Mouse (Mus musculus) midbrain, embryonic 10.5 days (tissue): ENCODE results near the gene Cep72. TPM values are rescaled to one million over a fixed set of nuclear protein-coding genes. Genes with fewer than 3 reads are reported as not detected.
A peak's percentile ranks its signal among the peaks of the same experiment; 100 is the strongest.

Experiments used
- DNase-seq: peaks from one replicate; pipeline ENCODE4 v3.0.0-alpha.2; 2017; ENCODE audit warnings: low spot score
- H3K27ac ChIP-seq: fragments of 300-500 bp; sonication (generic); replicated peaks from 2 replicates; pipeline ENCODE4 v1.5.1; 2016; ENCODE audit warnings: mild to moderate bottlenecking
- H3K27me3 ChIP-seq: fragments of 300-500 bp; sonication (generic); 2 replicates; pipeline ENCODE4 v1.6.1; 2016; ENCODE audit warnings: low read depth, mild to moderate bottlenecking; ENCODE audit not compliant: poor library complexity, severe bottlenecking
- H3K36me3 ChIP-seq: fragments of 300-500 bp; sonication (generic); 2 replicates; pipeline ENCODE4 v1.6.1; 2016; ENCODE audit warnings: mild to moderate bottlenecking, moderate library complexity
- H3K4me1 ChIP-seq: fragments of 300-500 bp; sonication (generic); 2 replicates; pipeline ENCODE4 v1.6.1; 2016
- H3K4me3 ChIP-seq: fragments of 300-500 bp; sonication (generic); 2 replicates; pipeline ENCODE4 v1.5.1; 2016; ENCODE audit warnings: mild to moderate bottlenecking, moderate library complexity
- H3K9me3 ChIP-seq: fragments of 300-500 bp; sonication (generic); replicated peaks from 2 replicates; pipeline ENCODE4 v1.6.1; 2016; ENCODE audit warnings: mild to moderate bottlenecking
- WGBS: fragments of 180-500 bp; shearing (Covaris S2); methylation state at CpG from one replicate; pipeline ENCODE4 v1.1.7; 2016; 5-methylcytosine and 5-hydroxymethylcytosine counted together
- polyA plus RNA-seq: library from polyadenylated mRNA; unstranded; fragments of >200 nt; fragmentation: Nextera tagmentation; extraction: Ambion mirVana; gene quantifications from 2 replicates; pipeline ENCODE4 v1.2.1, GENCODE M21; 2016

Gene Cep72
- polyA plus RNA-seq, 1 experiment from 2014 or later, result 22.5 TPM

DNA sequence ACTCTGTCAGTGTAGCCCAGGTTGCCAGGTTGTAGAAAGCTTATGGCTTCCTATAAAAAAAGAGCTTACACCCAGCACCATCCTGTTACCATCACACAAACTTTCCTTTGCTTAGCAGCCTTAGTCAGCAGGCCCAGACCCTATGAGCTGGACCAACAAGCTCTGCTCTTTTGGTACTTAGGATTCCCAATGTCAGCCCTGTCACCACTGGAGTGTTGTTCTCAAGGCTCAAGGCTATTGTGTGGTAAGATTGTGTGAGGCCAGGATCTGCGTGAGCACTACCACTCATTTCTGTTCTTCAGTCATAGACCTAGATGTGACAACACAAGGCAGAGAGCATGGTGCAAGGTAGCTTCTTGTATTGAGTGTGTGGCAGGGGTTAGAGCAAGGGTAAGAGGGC is 4.5 kb upstream of the Cep72 start:
- 78% methylated on average over 1 of the region's 1 CpGs for WGBS
- DNase-seq, result no peak
- Histone ChIP-seq H3K4me1 (no peaks in the 10 kb centered on the region), H3K36me3 (no peaks in the 10 kb centered on the region), H3K27me3 (no peaks in the 10 kb centered on the region), H3K9me3 (no peaks in the 10 kb centered on the region), H3K27ac (no peak overlapping the region), H3K4me3 (no peak overlapping the region)

GRCm38 (mm10) chr13:74063340-74064050 is 1.4 kb upstream of the Cep72 start:
- Histone ChIP-seq H3K27me3 (no peaks in the 10 kb centered on the region), H3K9me3 (no peaks in the 10 kb centered on the region), H3K4me1 (peaks cover 8% of the 10 kb centered on the region), H3K36me3 (no peaks in the 10 kb centered on the region; the same call in 1 of the 2 replicates), H3K27ac (no peak overlapping the region), H3K4me3 (no peak overlapping the region)
- no peak for DNase-seq
- WGBS, result 87% methylated on average over 1 of the region's 1 CpGs

DNA sequence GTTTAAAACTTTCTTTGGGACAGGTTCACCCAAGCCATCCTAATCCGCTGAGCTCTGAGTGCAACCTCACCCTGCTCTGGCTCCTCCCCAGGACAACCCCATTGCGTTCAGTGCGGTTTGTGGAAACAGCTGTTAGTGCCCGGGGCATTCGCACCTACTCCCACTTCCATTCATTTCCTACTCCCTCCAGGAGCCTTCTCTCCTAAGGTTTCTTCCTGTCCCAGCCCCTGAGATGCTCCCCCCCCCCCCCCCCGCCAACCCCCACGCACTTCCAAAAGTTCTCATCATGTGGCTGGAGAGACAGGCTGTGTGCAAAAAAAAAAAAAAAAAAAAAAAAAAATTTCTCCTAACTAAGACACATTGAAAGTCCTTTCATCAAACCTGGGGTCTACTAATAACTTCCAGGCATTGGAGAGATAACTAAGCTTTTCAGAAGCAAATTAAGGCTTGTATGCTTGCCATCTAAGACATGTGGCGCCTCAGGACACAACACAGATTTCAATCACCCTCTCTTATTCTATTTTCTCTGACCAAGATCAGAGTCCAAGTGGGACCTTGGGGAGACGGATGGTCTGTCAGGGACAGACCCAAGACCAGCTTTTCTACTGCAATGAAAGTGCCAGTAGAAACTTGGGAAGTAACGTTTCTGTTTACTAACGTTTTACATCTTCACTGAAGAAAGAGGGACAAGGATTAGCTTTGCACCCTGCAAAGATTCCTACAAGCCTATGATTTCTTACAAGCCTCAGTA is 454 bp upstream of the Cep72 start:
- Histone ChIP-seq H3K27ac (peak overlapping the region; percentile 97), H3K9me3 (no peaks in the 10 kb centered on the region), H3K36me3 (peaks cover 8% of the 10 kb centered on the region), H3K27me3 (no peaks in the 10 kb centered on the region), H3K4me3 (peak overlapping the region; percentile 75), H3K4me1 (peaks cover 8% of the 10 kb centered on the region)
- no peak for DNase-seq
- WGBS, result 30% methylated on average over 11 of the region's 11 CpGs

GRCm38 (mm10) chr13:74058081-74058480 is 4.0 kb downstream of the Cep72 start:
- H3K27ac ChIP-seq, result no peak overlapping the region
- no peaks in the 10 kb centered on the region for H3K9me3 ChIP-seq
- H3K36me3 ChIP-seq, result peaks cover 52% of the 10 kb centered on the region
- H3K27me3 ChIP-seq, result no peaks in the 10 kb centered on the region
- H3K4me1 ChIP-seq, result peaks cover 8% of the 10 kb centered on the region
- WGBS, result 94% methylated on average over 9 of the region's 9 CpGs
- no peak overlapping the region for H3K4me3 ChIP-seq
- DNase-seq, result no peak

DNA sequence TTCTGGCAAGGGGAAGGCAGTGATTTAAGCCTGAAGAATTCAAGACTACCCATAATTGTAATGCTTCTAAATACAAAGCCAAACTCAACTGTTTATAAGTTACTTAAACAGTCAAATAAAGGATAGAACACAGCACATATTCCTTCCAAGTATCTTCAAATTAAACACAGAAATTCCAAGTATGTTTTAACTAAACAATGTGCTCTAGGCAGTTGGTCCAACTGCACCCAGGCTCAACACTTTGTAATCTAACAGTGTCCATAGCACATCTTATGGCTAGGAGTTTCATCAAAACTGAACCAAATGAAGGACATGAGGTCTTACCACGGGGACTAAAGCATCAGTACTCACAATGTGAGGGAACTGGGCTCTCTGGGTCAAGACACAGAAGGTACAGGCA is 5.9 kb downstream of the Cep72 start:
- no peak for DNase-seq
- H3K27me3 ChIP-seq, result no peaks in the 10 kb centered on the region
- no peak overlapping the region for H3K27ac ChIP-seq
- WGBS, result 100% methylated on average over 1 of the region's 1 CpGs
- no peak overlapping the region for H3K4me3 ChIP-seq
- H3K36me3 ChIP-seq, result peaks cover 71% of the 10 kb centered on the region
- H3K4me1 ChIP-seq, result peaks cover 5% of the 10 kb centered on the region
- no peaks in the 10 kb centered on the region for H3K9me3 ChIP-seq

- Histone ChIP-seq H3K27ac (no peak overlapping the region), H3K4me1 (no peaks in the 10 kb centered on the region), H3K27me3 (no peaks in the 10 kb centered on the region), H3K4me3 (no peak overlapping the region), H3K9me3 (no peaks in the 10 kb centered on the region), H3K36me3 (peaks cover 82% of the 10 kb centered on the region)
- no peak for DNase-seq
- 91% methylated on average over 3 of the region's 3 CpGs for WGBS
Observed at GRCm38 (mm10) chr13:74039926-74040325, 22.2 kb downstream of the Cep72 start.

GRCm38 (mm10) chr13:74035776-74036175 is 26.3 kb downstream of the Cep72 start:
- WGBS, result 93% methylated on average over 2 of the region's 2 CpGs
- DNase-seq, result no peak

GRCm38 (mm10) chr13:74034756-74035155 is 27.3 kb downstream of the Cep72 start:
- H3K4me1 ChIP-seq, result no peaks in the 10 kb centered on the region
- H3K4me3 ChIP-seq, result no peak overlapping the region
- no peaks in the 10 kb centered on the region for H3K27me3 ChIP-seq
- H3K9me3 ChIP-seq, result no peaks in the 10 kb centered on the region
- DNase-seq, result no peak
- H3K36me3 ChIP-seq, result peaks cover 32% of the 10 kb centered on the region
- no peak overlapping the region for H3K27ac ChIP-seq
- WGBS, result 91% methylated on average over 2 of the region's 2 CpGs

More at GRCm38 (mm10) chr13:74035776-74036175, 26.3 kb downstream of the Cep72 start:
- H3K9me3 ChIP-seq, result no peaks in the 10 kb centered on the region
- no peaks in the 10 kb centered on the region for H3K27me3 ChIP-seq
- H3K27ac ChIP-seq, result no peak overlapping the region
- peaks cover 42% of the 10 kb centered on the region for H3K36me3 ChIP-seq
- H3K4me3 ChIP-seq, result no peak overlapping the region
- H3K4me1 ChIP-seq, result no peaks in the 10 kb centered on the region

DNA sequence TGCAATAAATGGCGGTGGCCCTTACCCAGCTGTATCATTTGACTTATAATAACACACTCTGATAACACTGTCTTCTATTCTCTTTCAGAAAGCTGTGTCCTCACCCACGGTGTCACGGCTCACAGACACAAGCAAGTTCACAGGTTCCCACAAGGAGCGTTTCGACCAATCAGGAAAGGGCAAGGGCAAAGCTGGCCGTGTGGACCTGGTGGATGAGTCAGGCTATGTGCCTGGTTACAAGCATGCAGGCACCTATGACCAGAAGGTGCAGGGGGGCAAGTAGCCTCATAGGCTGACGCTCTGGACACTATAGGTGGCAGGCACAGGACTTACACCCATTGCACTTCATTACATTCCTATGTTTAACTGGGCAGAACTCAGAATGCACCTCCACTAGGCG is 31.0 kb downstream of the Cep72 start:
- Histone ChIP-seq H3K36me3 (peaks cover 3% of the 10 kb centered on the region; the same call in 1 of the 2 replicates), H3K27me3 (no peaks in the 10 kb centered on the region), H3K9me3 (no peaks in the 10 kb centered on the region), H3K4me1 (no peaks in the 10 kb centered on the region), H3K4me3 (no peak overlapping the region), H3K27ac (no peak overlapping the region)
- no peak for DNase-seq
- 85% methylated on average over 8 of the region's 8 CpGs for WGBS

GRCm38 (mm10) chr13:74030691-74031090 is 31.4 kb downstream of the Cep72 start:
- WGBS, result 90% methylated on average over 7 of the region's 7 CpGs
- Histone ChIP-seq H3K36me3 (peaks cover under 1% of the 10 kb centered on the region; the same call in 1 of the 2 replicates), H3K27me3 (no peaks in the 10 kb centered on the region), H3K9me3 (no peaks in the 10 kb centered on the region), H3K4me1 (no peaks in the 10 kb centered on the region), H3K27ac (no peak overlapping the region), H3K4me3 (no peak overlapping the region)
- no peak for DNase-seq

DNA sequence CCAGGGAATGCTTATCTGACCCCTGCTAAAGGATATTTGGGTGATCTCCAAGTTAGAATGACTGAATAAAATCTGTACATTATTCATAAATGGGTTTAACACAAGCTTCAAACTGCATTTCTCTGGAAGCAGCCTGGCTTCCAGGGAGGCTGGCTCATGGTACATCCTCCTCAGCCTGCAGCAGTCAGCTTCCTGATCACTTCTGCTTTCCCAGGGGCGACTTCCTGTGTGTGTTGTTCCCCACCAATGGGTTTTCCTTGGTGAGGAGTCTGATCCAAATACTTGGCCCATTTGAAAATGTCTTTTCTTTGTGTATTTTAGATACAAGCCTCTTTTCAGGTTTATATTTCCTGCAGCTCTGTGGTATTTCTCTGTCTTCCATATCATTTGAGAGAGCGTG is 33.1 kb downstream of the Cep72 start:
- DNase-seq, result no peak
- no peaks in the 10 kb centered on the region for H3K27me3 ChIP-seq
- H3K4me1 ChIP-seq, result no peaks in the 10 kb centered on the region
- 85% methylated on average over 2 of the region's 2 CpGs for WGBS
- no peak overlapping the region for H3K27ac ChIP-seq
- no peak overlapping the region for H3K4me3 ChIP-seq
- no peaks in the 10 kb centered on the region for H3K9me3 ChIP-seq
- no peaks in the 10 kb centered on the region for H3K36me3 ChIP-seq

GRCm38 (mm10) chr13:74028116-74028515 is 34.0 kb downstream of the Cep72 start:
- H3K27me3 ChIP-seq, result no peaks in the 10 kb centered on the region
- 82% methylated on average over 2 of the region's 2 CpGs for WGBS

GRCm38 (mm10) chr13:74026215-74026614 is 35.9 kb downstream of the Cep72 start:
- no peaks in the 10 kb centered on the region for H3K36me3 ChIP-seq
- peak; percentile 34 for DNase-seq
- H3K27ac ChIP-seq, result no peak overlapping the region
- no peaks in the 10 kb centered on the region for H3K9me3 ChIP-seq
- H3K27me3 ChIP-seq, result no peaks in the 10 kb centered on the region
- WGBS, result 16% methylated on average over 2 of the region's 2 CpGs
- no peak overlapping the region for H3K4me3 ChIP-seq
- H3K4me1 ChIP-seq, result no peaks in the 10 kb centered on the region

More at GRCm38 (mm10) chr13:74028116-74028515, 34.0 kb downstream of the Cep72 start:
- H3K27ac ChIP-seq, result no peak overlapping the region
- H3K36me3 ChIP-seq, result no peaks in the 10 kb centered on the region
- H3K9me3 ChIP-seq, result no peaks in the 10 kb centered on the region
- no peaks in the 10 kb centered on the region for H3K4me1 ChIP-seq
- H3K4me3 ChIP-seq, result no peak overlapping the region
- DNase-seq, result no peak
